Mouse (Mus musculus): ENCODE results near the gene Cldn13.
"Not testable (repeated sequence)": the region's sequence is repeated elsewhere in the genome, so short reads cannot be mapped to it uniquely, and the experiment has no call there.

The Cldn13 gene

DNA sequence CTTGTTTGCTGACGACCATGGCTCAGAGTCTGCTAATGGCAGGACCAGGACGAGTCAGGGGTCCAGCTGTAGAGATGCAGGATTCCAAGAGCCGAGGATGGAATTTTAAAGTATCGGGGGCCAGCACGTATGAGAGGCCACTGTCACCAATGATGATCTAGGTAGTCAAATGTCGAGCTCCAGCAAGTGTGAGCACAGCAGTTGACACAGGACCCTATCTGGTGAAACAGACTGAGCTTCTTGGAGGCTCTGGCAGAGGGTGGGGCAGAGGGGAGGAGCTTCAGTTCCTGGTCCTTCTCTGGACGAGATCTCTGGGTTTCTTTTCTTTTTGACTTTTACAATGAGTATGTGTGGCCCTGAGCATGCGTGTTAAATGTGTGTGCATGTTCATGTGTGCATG lies at the start of gene Cldn13:
TSS of gene Cldn13 (minus strand) at position 216 of the 400 bp plus-strand sequence.
- in situ Hi-C loops (cut with MboI; ENCODE audit: low pct_unique_long_range_greater_than_20kb in 1 of 2, low sequenced_read_pairs in 2 of 2, unreplicated experiment in 1 of 2) = loop anchor here (5.0 to 25.0 kb wide), 4 partner anchors 49 to 372 kb away; no protein-coding TSS in a partner anchor

- in situ Hi-C loops (cut with MboI; ENCODE audit: low pct_unique_long_range_greater_than_20kb in 1 of 2, low sequenced_read_pairs in 2 of 2, unreplicated experiment in 1 of 2) = loop anchor here (5.0 to 10.0 kb wide), 3 partner anchors 32 to 50 kb away; partner anchors contain the start of genes Cldn13 (in 2 of the 2) and Mettl27 (in 1 of the 2)
These were observed 49.3 kb upstream of the Cldn13 start for GRCm38 (mm10) chr5:134964655-134965054.

DNA sequence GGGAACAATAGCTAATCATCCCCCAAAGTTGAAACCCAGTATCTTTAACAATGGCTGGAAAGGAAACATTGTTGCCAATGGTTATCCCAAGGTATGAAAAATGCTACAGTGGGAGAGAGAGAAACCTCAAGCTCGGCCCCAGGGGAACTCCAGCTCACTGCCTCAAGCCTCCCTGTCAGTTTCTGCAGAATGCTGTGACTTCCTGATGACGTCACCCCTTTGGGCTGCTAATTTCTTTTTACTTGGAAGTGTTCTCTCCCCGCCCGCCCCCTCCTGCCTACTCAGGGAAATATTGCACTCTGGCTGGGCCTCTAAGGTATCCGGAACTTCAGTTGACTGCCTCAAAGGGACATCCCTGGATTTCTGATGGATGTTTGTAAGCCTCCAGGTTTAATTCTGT lies 48.2 kb upstream of the Cldn13 start:
- in situ Hi-C loops (cut with MboI; ENCODE audit: low pct_unique_long_range_greater_than_20kb in 1 of 2, low sequenced_read_pairs in 2 of 2, unreplicated experiment in 1 of 2) = loop anchor here in 1 of 2 experiments (10.0 kb wide), 1 partner anchor 49 kb away; the partner anchor contains the start of gene Cldn13

DNA sequence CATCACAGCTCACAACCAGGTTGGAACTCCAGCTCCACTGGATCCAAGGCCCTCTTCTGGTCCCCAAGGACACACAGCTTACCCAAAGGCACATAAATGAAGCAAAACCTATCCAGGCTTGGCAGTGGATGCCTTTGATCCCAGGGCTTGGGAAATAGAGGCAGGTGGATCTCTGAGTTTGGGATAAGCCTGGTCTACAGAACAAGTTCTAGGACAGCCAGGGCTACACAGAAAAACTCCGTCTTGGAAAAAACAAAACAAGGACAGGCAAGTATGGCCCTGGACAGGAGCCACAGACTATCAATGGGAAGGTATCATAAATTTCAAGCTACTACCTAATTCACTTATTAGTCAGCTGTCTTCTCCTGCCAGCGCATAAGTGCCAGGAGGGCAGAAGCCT lies 46.2 kb upstream of the Cldn13 start:
- in situ Hi-C loops (cut with MboI; ENCODE audit: low pct_unique_long_range_greater_than_20kb in 1 of 2, low sequenced_read_pairs in 2 of 2, unreplicated experiment in 1 of 2) = loop anchor here in 1 of 2 experiments (10.0 kb wide), 1 partner anchor 47 kb away; the partner anchor contains the start of gene Cldn13

- in situ Hi-C loops (cut with MboI; ENCODE audit: low pct_unique_long_range_greater_than_20kb in 1 of 2, low sequenced_read_pairs in 2 of 2, unreplicated experiment in 1 of 2) = loop anchor here in 1 of 2 experiments (10.0 kb wide), 1 partner anchor 46 kb away; the partner anchor contains the start of gene Cldn13
These were observed 45.1 kb upstream of the Cldn13 start for GRCm38 (mm10) chr5:134960430-134960829.

DNA sequence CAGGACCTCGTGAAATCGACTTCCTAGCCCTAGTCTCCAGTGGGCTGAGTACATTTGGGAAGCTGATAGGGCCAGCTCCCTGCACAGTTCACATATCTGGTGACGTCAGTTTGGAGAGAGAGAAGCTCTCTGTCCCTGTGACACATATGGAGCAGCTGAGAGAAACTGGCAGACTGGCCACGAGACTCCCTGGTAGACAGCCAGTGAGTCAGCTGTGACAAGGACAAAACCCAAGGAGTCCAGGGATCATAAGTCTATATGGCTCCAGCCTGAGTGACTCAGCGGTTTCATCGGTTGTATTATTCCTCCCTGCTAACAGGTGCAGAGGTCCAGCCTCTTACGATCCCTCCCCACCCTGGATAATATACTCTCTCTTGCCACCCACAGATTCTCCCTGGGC lies 43.8 kb upstream of the Cldn13 start:
- in situ Hi-C loops (cut with MboI; ENCODE audit: low pct_unique_long_range_greater_than_20kb in 1 of 2, low sequenced_read_pairs in 2 of 2, unreplicated experiment in 1 of 2) = no loop called here

GRCm38 (mm10) chr5:134955491-134955890 lies 40.2 kb upstream of the Cldn13 start:
- in situ Hi-C loops (cut with MboI; ENCODE audit: low pct_unique_long_range_greater_than_20kb in 1 of 2, low sequenced_read_pairs in 2 of 2, unreplicated experiment in 1 of 2) = no loop called here

DNA sequence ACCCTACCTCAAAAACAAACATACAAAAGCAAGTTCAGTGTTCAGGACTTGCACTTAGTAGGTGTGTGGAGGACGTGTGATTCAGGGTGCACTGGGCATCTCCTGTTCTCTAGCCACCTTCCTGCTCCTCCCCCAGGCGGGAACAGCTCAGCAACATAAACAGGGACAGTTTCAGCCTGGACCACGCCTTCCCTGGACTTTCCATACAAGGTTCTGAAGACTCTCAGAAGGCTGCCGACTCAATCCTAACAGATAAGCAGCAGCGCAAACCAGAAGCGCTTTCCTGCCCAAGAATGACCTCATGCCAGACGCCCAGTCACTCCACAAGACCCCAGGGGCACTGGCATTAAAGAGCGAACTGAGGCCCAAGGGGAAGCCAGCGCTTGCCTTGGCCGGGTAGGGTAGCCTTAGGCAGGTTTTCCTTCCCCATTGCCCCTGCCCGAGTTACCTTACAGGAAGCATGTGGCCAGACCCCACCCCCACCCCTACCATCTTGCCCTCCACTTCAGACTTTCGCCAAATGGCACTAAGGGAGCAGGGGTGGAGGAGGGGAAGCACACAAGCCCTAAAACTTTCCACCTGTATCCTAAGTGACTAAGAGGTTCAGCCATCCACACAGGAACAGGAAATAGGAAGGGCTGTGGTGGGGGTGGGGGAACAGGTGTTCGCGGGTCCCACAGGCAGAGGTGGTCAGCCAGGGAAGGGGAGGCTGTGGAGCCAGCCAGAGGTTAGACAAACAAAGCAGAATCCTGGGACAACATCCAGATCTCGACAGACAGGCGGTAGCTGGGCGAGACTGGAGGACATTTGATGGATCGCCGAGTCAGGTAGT lies 35.9 kb upstream of the Cldn13 start:
- in situ Hi-C loops (cut with MboI; ENCODE audit: low pct_unique_long_range_greater_than_20kb in 1 of 2, low sequenced_read_pairs in 2 of 2, unreplicated experiment in 1 of 2) = no loop called here

DNA sequence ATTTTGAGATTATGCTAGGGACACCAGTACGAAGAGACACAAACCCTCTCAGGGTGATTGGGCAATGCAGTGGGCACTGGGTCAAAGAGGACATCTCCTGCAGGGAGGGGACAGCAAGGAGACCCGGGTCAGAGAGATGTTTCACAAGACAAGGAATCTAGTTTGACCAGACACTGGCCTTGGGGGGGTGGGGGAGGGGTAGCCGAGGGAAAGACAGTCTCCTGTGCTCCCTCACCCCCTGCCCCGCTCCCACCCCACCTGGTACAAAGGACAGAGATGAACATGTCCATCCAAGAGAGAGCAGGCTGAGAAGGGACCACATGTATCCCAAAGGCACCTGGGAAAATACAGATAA lies 32.7 kb upstream of the Cldn13 start:
- in situ Hi-C loops (cut with MboI; ENCODE audit: low pct_unique_long_range_greater_than_20kb in 1 of 2, low sequenced_read_pairs in 2 of 2, unreplicated experiment in 1 of 2) = no loop called here

- in situ Hi-C loops (cut with MboI; ENCODE audit: low pct_unique_long_range_greater_than_20kb in 1 of 2, low sequenced_read_pairs in 2 of 2, unreplicated experiment in 1 of 2) = no loop called here
These were observed 32.2 kb upstream of the Cldn13 start for GRCm38 (mm10) chr5:134947420-134948084.

DNA sequence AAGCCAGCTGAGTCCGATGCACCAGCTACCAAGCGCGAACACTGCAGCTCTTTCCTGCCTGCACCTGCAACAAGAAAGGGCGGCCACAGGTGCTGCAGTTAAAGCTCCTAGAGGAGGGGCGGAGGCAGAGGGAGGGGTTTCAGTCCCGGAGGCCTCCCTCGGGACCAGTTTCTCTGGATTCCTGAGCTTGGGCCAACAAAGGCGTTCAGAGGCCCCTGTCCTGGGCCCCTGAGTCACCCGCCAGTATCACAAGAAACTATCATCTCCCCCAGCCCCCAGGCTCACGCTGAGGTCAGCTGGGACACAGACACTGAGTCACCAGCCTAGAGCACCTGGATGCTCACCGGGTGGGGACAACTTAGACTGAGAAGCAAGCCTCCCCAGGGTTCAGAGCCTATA lies 31.5 kb upstream of the Cldn13 start, which contains the start of gene Cldn4:
TSS of gene Cldn4 (minus strand) at position 78 of the 399 bp plus-strand sequence.
- in situ Hi-C loops (cut with MboI; ENCODE audit: low pct_unique_long_range_greater_than_20kb in 1 of 2, low sequenced_read_pairs in 2 of 2, unreplicated experiment in 1 of 2) = no loop called here

DNA sequence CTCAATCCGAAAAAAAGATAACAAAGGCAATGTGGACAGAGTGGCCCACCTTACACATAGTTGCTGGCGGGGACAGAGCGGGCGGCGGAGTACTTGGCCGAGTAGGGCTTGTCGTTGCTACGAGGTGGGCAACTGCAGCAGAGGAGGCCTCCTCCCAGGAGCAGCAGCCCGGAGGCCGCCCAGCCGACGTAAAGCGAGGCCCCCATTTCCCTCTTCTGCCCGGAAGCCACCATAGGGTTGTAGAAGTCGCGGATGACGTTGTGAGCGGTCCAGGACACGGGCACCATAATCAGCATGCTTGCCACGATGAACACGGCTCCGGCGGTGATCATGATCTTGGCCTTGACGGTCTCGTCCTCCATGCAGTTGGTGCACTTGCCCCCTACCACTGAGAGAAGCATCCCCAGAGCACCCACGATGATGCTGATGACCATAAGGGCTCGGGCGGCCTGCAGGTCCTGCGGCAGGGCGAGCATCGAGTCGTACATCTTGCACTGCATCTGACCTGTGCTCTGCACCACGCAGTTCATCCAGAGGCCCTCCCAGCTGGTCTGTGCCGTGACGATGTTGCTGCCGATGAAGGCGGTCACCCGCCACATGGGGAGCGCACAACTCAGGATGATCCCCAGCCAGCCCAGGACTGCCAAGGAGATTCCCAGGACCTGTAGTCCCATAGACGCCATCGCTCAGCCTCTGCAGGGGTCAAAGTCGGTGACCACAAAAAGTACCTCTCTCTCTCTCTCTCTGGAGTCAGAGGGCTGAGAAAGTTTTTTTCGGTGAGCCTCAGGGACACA lies 30.9 kb upstream of the Cldn13 start:
- in situ Hi-C loops (cut with MboI; ENCODE audit: low pct_unique_long_range_greater_than_20kb in 1 of 2, low sequenced_read_pairs in 2 of 2, unreplicated experiment in 1 of 2) = no loop called here

DNA sequence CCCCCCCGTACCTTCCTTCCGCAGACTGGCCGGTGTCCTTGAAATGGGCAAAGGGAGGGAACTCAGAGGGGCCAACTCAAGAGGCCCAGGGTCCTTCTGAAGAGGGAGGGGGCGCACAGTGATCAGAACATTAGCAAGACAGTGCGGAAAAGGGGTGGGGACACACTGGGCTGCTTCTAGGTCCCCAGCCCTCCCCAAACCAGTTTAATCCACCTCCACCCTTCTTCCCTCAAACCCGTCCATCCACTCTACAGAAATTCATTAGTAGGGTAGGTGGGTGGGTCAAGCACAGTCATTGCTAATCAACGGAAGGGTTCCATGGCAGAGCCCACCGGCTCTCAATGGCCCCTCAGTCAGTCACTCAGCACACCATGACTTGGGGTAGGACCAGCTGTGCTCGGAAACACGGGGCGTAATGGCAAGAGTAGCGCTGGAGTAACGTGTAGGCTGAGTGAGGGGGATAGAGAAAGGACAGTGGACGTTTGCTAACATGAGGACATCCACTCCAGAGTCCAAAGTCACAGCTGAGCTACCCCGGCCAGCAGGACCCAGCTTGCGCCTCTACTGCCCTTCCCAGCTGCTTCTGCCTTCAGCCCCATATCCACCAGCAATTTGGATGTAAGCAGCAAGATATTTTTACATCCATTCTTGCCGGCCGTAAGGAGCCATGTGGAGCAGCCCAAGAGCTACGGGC lies 30.1 kb upstream of the Cldn13 start:
- in situ Hi-C loops (cut with MboI; ENCODE audit: low pct_unique_long_range_greater_than_20kb in 1 of 2, low sequenced_read_pairs in 2 of 2, unreplicated experiment in 1 of 2) = no loop called here

- in situ Hi-C loops (cut with MboI; ENCODE audit: low pct_unique_long_range_greater_than_20kb in 1 of 2, low sequenced_read_pairs in 2 of 2, unreplicated experiment in 1 of 2) = no loop called here
These were observed 28.9 kb upstream of the Cldn13 start for GRCm38 (mm10) chr5:134944179-134944578.

DNA sequence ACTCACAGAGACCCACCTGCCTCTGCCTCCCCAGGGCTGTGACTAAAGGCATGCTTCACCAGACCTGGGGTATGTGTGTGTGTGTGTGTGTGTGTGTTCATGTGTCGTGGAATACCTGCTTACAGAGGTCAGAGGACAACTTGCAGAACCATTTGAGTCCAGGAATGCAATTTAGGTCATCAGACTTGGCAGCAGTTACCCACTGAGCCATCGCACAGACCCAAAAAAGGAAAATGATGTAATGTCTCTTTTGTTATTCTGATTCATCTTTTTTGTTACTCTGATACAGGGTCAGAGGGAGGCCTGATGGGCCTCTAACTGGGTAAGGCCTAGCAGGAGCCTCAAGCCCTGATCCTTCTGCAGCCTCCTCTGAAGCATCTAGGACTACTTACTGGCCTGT lies 27.4 kb upstream of the Cldn13 start:
- in situ Hi-C loops (cut with MboI; ENCODE audit: low pct_unique_long_range_greater_than_20kb in 1 of 2, low sequenced_read_pairs in 2 of 2, unreplicated experiment in 1 of 2) = no loop called here

- in situ Hi-C loops (cut with MboI; ENCODE audit: low pct_unique_long_range_greater_than_20kb in 1 of 2, low sequenced_read_pairs in 2 of 2, unreplicated experiment in 1 of 2) = no loop called here
These were observed 26.3 kb upstream of the Cldn13 start for GRCm38 (mm10) chr5:134941472-134942209.

DNA sequence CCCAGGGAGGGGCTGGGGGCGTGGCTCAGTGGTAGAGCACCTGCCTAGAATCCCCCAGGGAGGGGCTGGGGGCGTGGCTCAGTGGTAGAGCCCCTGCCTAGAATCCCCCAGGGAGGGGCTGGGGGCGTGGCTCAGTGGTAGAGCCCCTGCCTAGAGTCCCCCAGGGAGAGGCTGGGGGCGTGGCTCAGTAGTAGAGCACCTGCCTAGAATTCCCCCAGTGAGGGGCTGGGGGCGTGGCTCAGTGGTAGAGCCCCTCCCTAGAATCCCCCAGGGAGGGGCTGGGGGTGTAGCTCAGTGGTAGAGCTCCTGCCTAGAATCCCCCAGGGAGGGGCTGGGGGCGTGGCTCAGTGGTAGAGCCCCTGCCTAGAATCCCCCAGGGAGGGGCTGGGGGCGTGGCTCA lies 24.2 kb upstream of the Cldn13 start:
- in situ Hi-C loops (cut with MboI; ENCODE audit: low pct_unique_long_range_greater_than_20kb in 1 of 2, low sequenced_read_pairs in 2 of 2, unreplicated experiment in 1 of 2) = not testable (repeated sequence)

GRCm38 (mm10) chr5:134939069-134939468 lies 23.7 kb upstream of the Cldn13 start:
- in situ Hi-C loops (cut with MboI; ENCODE audit: low pct_unique_long_range_greater_than_20kb in 1 of 2, low sequenced_read_pairs in 2 of 2, unreplicated experiment in 1 of 2) = no loop called here
